Mouse (Mus musculus) T-cell, adult 2 months (primary cell): ENCODE data around the gene Rgs19.

Experiments used
- DNase-seq: peaks from one replicate; pipeline ENCODE4 v3.0.0; 2022; ENCODE audit warnings: low spot score

The Rgs19 gene

GRCm38 (mm10) chr2:181693339-181694280 is at the start of gene Rgs19:
TSS of gene Rgs19 (minus strand) at chr2:181693977.
- peak; percentile 87 for DNase-seq

- DNase-seq, result peak; percentile 26
These were observed 36.3 kb upstream of the Rgs19 start for GRCm38 (mm10) chr2:181730051-181730450.

GRCm38 (mm10) chr2:181727659-181728262 is 34.0 kb upstream of the Rgs19 start:
- DNase-seq, result no peak

- no peak for DNase-seq
These were observed 28.4 kb upstream of the Rgs19 start for GRCm38 (mm10) chr2:181722213-181722612.

- no peak for DNase-seq
These were observed 27.4 kb upstream of the Rgs19 start for GRCm38 (mm10) chr2:181721200-181721599.

GRCm38 (mm10) chr2:181720061-181720460 is 26.3 kb upstream of the Rgs19 start:
- no peak for DNase-seq

GRCm38 (mm10) chr2:181716991-181717390 is 23.2 kb upstream of the Rgs19 start:
- no peak for DNase-seq

- DNase-seq, result no peak
These were observed 21.6 kb upstream of the Rgs19 start for GRCm38 (mm10) chr2:181715382-181715781.

- DNase-seq, result no peak
These were observed 21.1 kb upstream of the Rgs19 start, which contains the start of gene Oprl1 for GRCm38 (mm10) chr2:181714903-181715326. TSS of gene Oprl1 (plus strand) at chr2:181715016.

GRCm38 (mm10) chr2:181713749-181714148 is 20.0 kb upstream of the Rgs19 start:
- no peak for DNase-seq

- DNase-seq, result peak; percentile 36
These were observed 12.9 kb upstream of the Rgs19 start for GRCm38 (mm10) chr2:181706668-181707067.

- no peak for DNase-seq
These were observed 4.5 kb upstream of the Rgs19 start, which contains the start of gene Lkaaear1 for GRCm38 (mm10) chr2:181698241-181698640. TSS of gene Lkaaear1 (minus strand) at chr2:181698442.

GRCm38 (mm10) chr2:181696801-181697420 is 3.1 kb upstream of the Rgs19 start:
- DNase-seq, result no peak

GRCm38 (mm10) chr2:181695776-181696175 is 2.0 kb upstream of the Rgs19 start:
- DNase-seq, result no peak

- no peak for DNase-seq
These were observed 804 bp upstream of the Rgs19 start for GRCm38 (mm10) chr2:181694581-181694980.

GRCm38 (mm10) chr2:181692304-181692703 is 1.5 kb downstream of the Rgs19 start:
- no peak for DNase-seq

GRCm38 (mm10) chr2:181691571-181691970 is 2.2 kb downstream of the Rgs19 start:
- DNase-seq, result peak; percentile 40

- DNase-seq, result no peak
These were observed 2.7 kb downstream of the Rgs19 start for GRCm38 (mm10) chr2:181691083-181691482.

- no peak for DNase-seq
These were observed 4.2 kb downstream of the Rgs19 start for GRCm38 (mm10) chr2:181689466-181690160.

GRCm38 (mm10) chr2:181687586-181687985 is 6.2 kb downstream of the Rgs19 start:
- DNase-seq, result no peak

- no peak for DNase-seq
These were observed 8.1 kb downstream of the Rgs19 start for GRCm38 (mm10) chr2:181685686-181686085.

- DNase-seq, result no peak
These were observed 9.1 kb downstream of the Rgs19 start for GRCm38 (mm10) chr2:181684713-181685112.
